9 mouse cellular contexts compared by ENCODE assay signal in the genomic region with DNA sequence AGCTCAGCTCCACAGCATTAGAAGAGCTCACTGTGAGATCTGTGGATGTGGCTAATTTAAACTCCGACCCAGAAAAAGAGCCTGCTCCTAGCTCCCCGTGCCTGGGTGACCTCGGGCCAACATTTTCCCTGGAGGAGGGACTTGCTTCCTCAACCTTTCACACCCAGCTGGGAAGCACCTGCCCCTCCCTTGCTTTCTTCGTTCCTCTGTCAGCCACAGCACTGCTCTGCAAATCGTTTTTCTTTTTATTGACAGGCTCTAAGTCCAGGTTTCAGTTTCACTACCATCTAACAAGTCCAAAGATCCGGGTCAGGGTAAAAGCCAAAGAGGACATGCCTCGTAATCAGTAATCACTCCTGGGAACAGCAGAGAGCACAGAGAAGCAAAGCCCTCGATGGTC.
DNase-seq lines count a peak whose midpoint lies in the region; ATAC-seq and TF ChIP-seq lines count a peak whose summit lies in the region.
"Had no signal": no experiment of that assay in that cellular context is flagged by ENCODE, and none has a peak within 500 bp of the region (broad histone marks: within the 10 kb centered on the region; RNA-seq: fewer than 3 reads in every experiment).

No protein-coding gene starts in this region.

- peak overlapping the region; percentile 16; the same call in 1 of the 2 replicates for H3K4me2 ChIP-seq in lung, embryonic 14.5 days
- H3K4me2 ChIP-seq in forebrain, embryonic 13.5 days, result no peak overlapping the region
- H3K4me2 ChIP-seq: embryonic facial prominence, embryonic 13.5 days had no signal

- H3K27me3 ChIP-seq in lung, embryonic 14.5 days (ENCODE audit: insufficient read depth, low read length), result no peaks in the 10 kb centered on the region
- no peaks in the 10 kb centered on the region for H3K27me3 ChIP-seq in forebrain, embryonic 13.5 days
- H3K27me3 ChIP-seq: embryonic facial prominence, embryonic 13.5 days had no signal

- TF ChIP-seq CTCF in lung, embryonic 14.5 days (IDR thresholded peaks at IDR 0.05; ENCODE audit: low read depth), result no peak

- no peak for ATAC-seq in lung, embryonic 14.5 days (ENCODE audit: insufficient read depth)
- no peak for ATAC-seq in forebrain, embryonic 13.5 days

- DNase-seq in lung, embryonic 14.5 days, result no peak
- DNase-seq in lung, postnatal 4 days, result no peak
- DNase-seq in heart, adult 9 months (ENCODE audit: low spot score in 2 of 2), result peak; percentile 27 to 31
- peak; percentile 41 for DNase-seq in kidney, postnatal 10 days
- DNase-seq in skeletal muscle tissue, adult 2 months (ENCODE audit: low read depth, low spot score), result peak; percentile 68
- no peak for DNase-seq in right cerebral cortex, postnatal 14 days
- no peak for DNase-seq in thymus, postnatal 4 days

- H3K9me3 ChIP-seq in lung, embryonic 14.5 days (ENCODE audit: low read depth, low read length), result no peaks in the 10 kb centered on the region
- no peaks in the 10 kb centered on the region for H3K9me3 ChIP-seq in forebrain, embryonic 13.5 days (replicated peaks)
- H3K9me3 ChIP-seq: embryonic facial prominence, embryonic 13.5 days had no signal

- H3K36me3 ChIP-seq in lung, embryonic 14.5 days (ENCODE audit: insufficient read depth), result no peaks in the 10 kb centered on the region
- H3K36me3 ChIP-seq in forebrain, embryonic 13.5 days (ENCODE audit: poor library complexity, severe bottlenecking), result no peaks in the 10 kb centered on the region
- H3K36me3 ChIP-seq: embryonic facial prominence, embryonic 13.5 days had no signal

- peaks cover 17% of the 10 kb centered on the region; the same call in 1 of the 2 replicates for H3K4me1 ChIP-seq in lung, embryonic 14.5 days (ENCODE audit: insufficient read depth)
- H3K4me1 ChIP-seq in forebrain, embryonic 13.5 days, result peaks cover 13% of the 10 kb centered on the region

- H3K4me3 ChIP-seq in lung, embryonic 14.5 days (ENCODE audit: low read depth, low read length), result no peak overlapping the region
- no peak overlapping the region for H3K4me3 ChIP-seq in forebrain, embryonic 13.5 days
- H3K4me3 ChIP-seq: embryonic facial prominence, embryonic 13.5 days had no signal

- H3K9ac ChIP-seq in lung, embryonic 14.5 days, result no peak overlapping the region
- no peak overlapping the region for H3K9ac ChIP-seq in forebrain, embryonic 13.5 days
- H3K9ac ChIP-seq: embryonic facial prominence, embryonic 13.5 days had no signal

- WGBS in lung, embryonic 14.5 days, result 20% methylated on average over 8 of the region's 8 CpGs
- WGBS in forebrain, embryonic 13.5 days, result 70% methylated on average over 8 of the region's 8 CpGs

- H3K27ac ChIP-seq in lung, embryonic 14.5 days (ENCODE audit: low read depth), result no peak overlapping the region
- H3K27ac ChIP-seq in forebrain, embryonic 13.5 days, result no peak overlapping the region
- H3K27ac ChIP-seq: embryonic facial prominence, embryonic 13.5 days had no signal

Comparison
In these comparisons a context has a peak if more than half of its experiments do, and no peak if none do; other contexts are left out.
1. DNase-seq: peak in heart, adult 9 months (2 of 2), kidney, postnatal 10 days (single experiment) and skeletal muscle tissue, adult 2 months (single experiment); none in lung, embryonic 14.5 days (single experiment), lung, postnatal 4 days (0 of 2), right cerebral cortex, postnatal 14 days (single experiment) and thymus, postnatal 4 days (single experiment).